Mouse (Mus musculus) intestine, postnatal 0 days (tissue): ENCODE results near the gene St3gal4. TPM values are rescaled to one million over a fixed set of nuclear protein-coding genes. Genes with fewer than 3 reads are reported as not detected.

Experiments used
- ATAC-seq: fragments of 200-750 bp; cut with Nextera tagmentation; 2 replicates; pipeline ENCODE4 v1.8.0; 2017; ENCODE audit warnings: mild to moderate bottlenecking, moderate TSS enrichment, moderate library complexity
- H3K27ac ChIP-seq: fragments of 300-500 bp; sonication (generic); 2 replicates; pipeline ENCODE4 v1.5.1; 2014; ENCODE audit warnings: mild to moderate bottlenecking, low read depth, low read length, moderate library complexity
- H3K27me3 ChIP-seq: fragments of 300-500 bp; sonication (generic); replicated peaks from 2 replicates; pipeline ENCODE4 v1.6.1; 2014; ENCODE audit warnings: low read length, mixed read lengths; ENCODE audit not compliant: control insufficient read depth, insufficient read depth
- H3K36me3 ChIP-seq: fragments of 300-500 bp; sonication (generic); 2 replicates; pipeline ENCODE4 v1.6.1; 2014; ENCODE audit warnings: mild to moderate bottlenecking, moderate library complexity; ENCODE audit not compliant: control insufficient read depth, insufficient read depth
- H3K4me1 ChIP-seq: fragments of 300-500 bp; sonication (generic); replicated peaks from 2 replicates; pipeline ENCODE4 v1.6.1; 2014; ENCODE audit warnings: antibody characterized with exemption, low read length, mixed read lengths; ENCODE audit not compliant: control insufficient read depth, insufficient read depth
- H3K4me2 ChIP-seq: fragments of 300-500 bp; sonication (generic); replicated peaks from 2 replicates; pipeline ENCODE4 v1.6.1; 2014; ENCODE audit warnings: low read depth, mild to moderate bottlenecking, moderate library complexity
- H3K4me3 ChIP-seq: fragments of 300-500 bp; sonication (generic); 2 replicates; pipeline ENCODE4 v1.5.1; 2014; ENCODE audit warnings: low read depth, low read length
- H3K9ac ChIP-seq: fragments of 300-500 bp; sonication (generic); 2 replicates; pipeline ENCODE4 v1.6.1; 2014; ENCODE audit warnings: mild to moderate bottlenecking, low read depth, low read length
- H3K9me3 ChIP-seq: fragments of 300-500 bp; sonication (generic); 2 replicates; pipeline ENCODE4 v1.6.1; 2016; ENCODE audit warnings: mixed run types; ENCODE audit not compliant: control insufficient read depth
- CTCF ChIP-seq: sonication (generic); IDR thresholded peaks from 2 replicates; pipeline ENCODE4 v1.5.1; 2016; ENCODE audit warnings: low read depth, mild to moderate bottlenecking, control low read depth, antibody characterized with exemption, moderate library complexity
- WGBS: fragments of 180-500 bp; shearing (Covaris S2); extraction: QIAGEN DNeasy Blood & Tissue Kit; methylation state at CpG from one replicate; pipeline ENCODE4 v1.1.7; 2014; 5-methylcytosine and 5-hydroxymethylcytosine counted together
- polyA plus RNA-seq: library from polyadenylated mRNA; unstranded; fragments of >200 nt; fragmentation: Nextera tagmentation; extraction: Ambion mirVana; gene quantifications from 2 replicates; pipeline ENCODE4 v1.2.1, GENCODE M21; 2015

Gene St3gal4
- polyA plus RNA-seq, 1 experiment from 2014 or later, result 242 TPM

GRCm38 (mm10) chr9:35123804-35124677 is 5.0 kb upstream of the St3gal4 start:
- no peaks in the 10 kb centered on the region for H3K27me3 ChIP-seq
- no peaks in the 10 kb centered on the region for H3K9me3 ChIP-seq
- no peak for ATAC-seq
- 0 out of 2 replicates have a peak overlapping the region, but pooled peaks have one; percentile 54 for H3K27ac ChIP-seq
- H3K36me3 ChIP-seq, result peaks cover 22% of the 10 kb centered on the region; the same call in 1 of the 2 replicates
- 73% methylated on average over 11 of the region's 11 CpGs for WGBS
- H3K4me1 ChIP-seq, result peaks cover 15% of the 10 kb centered on the region; the same call in 1 of the 2 replicates
- H3K4me2 ChIP-seq, result no peak overlapping the region
- H3K9ac ChIP-seq, result no peak overlapping the region
- H3K4me3 ChIP-seq, result no peak overlapping the region
- no peak for TF ChIP-seq CTCF

GRCm38 (mm10) chr9:35123456-35123803 is 4.4 kb upstream of the St3gal4 start:
- H3K27me3 ChIP-seq, result no peaks in the 10 kb centered on the region
- no peak overlapping the region for H3K9ac ChIP-seq
- no peaks in the 10 kb centered on the region for H3K9me3 ChIP-seq
- H3K27ac ChIP-seq, result 0 out of 2 replicates have a peak overlapping the region, but pooled peaks have one; percentile 54
- no peak overlapping the region for H3K4me3 ChIP-seq
- peaks cover 22% of the 10 kb centered on the region; the same call in 1 of the 2 replicates for H3K36me3 ChIP-seq
- H3K4me1 ChIP-seq, result peaks cover 15% of the 10 kb centered on the region; the same call in 1 of the 2 replicates
- TF ChIP-seq CTCF, result no peak
- no peak for ATAC-seq
- 76% methylated on average over 2 of the region's 2 CpGs for WGBS
- H3K4me2 ChIP-seq, result no peak overlapping the region

- TF ChIP-seq CTCF, result no peak
- Histone ChIP-seq H3K4me2 (no peak overlapping the region), H3K27ac (peak overlapping the region; percentile 21), H3K4me3 (no peak overlapping the region), H3K36me3 (peaks cover 22% of the 10 kb centered on the region; the same call in 1 of the 2 replicates), H3K4me1 (peaks cover 15% of the 10 kb centered on the region), H3K9ac (no peak overlapping the region), H3K9me3 (no peaks in the 10 kb centered on the region), H3K27me3 (no peaks in the 10 kb centered on the region)
- ATAC-seq, result 0 out of 2 replicates have a peak, but pooled peaks have one; percentile 19
- WGBS, result 71% methylated on average over 5 of the region's 5 CpGs
Measured at GRCm38 (mm10) chr9:35122551-35123266, 3.6 kb upstream of the St3gal4 start.

GRCm38 (mm10) chr9:35118563-35118962 is 505 bp downstream of the St3gal4 start:
- peaks cover 12% of the 10 kb centered on the region; the same call in 1 of the 2 replicates for H3K36me3 ChIP-seq
- ATAC-seq, result no peak
- H3K9me3 ChIP-seq, result no peaks in the 10 kb centered on the region
- H3K4me1 ChIP-seq, result peaks cover 15% of the 10 kb centered on the region
- H3K27ac ChIP-seq, result no peak overlapping the region
- no peaks in the 10 kb centered on the region for H3K27me3 ChIP-seq
- H3K4me3 ChIP-seq, result no peak overlapping the region
- WGBS, result 60% methylated on average over 2 of the region's 2 CpGs
- no peak for TF ChIP-seq CTCF
- H3K9ac ChIP-seq, result no peak overlapping the region
- peak overlapping the region; percentile 94; the same call in 1 of the 2 replicates for H3K4me2 ChIP-seq

GRCm38 (mm10) chr9:35117384-35118295 is 1.4 kb downstream of the St3gal4 start:
- Histone ChIP-seq H3K36me3 (peaks cover 16% of the 10 kb centered on the region; the same call in 1 of the 2 replicates), H3K9me3 (no peaks in the 10 kb centered on the region), H3K27me3 (no peaks in the 10 kb centered on the region), H3K4me2 (peak overlapping the region; percentile 94), H3K4me1 (peaks cover 11% of the 10 kb centered on the region), H3K27ac (peak overlapping the region; percentile 85), H3K4me3 (peak overlapping the region; percentile 78), H3K9ac (peak overlapping the region; percentile 72)
- 29% methylated on average over 15 of the region's 15 CpGs for WGBS
- TF ChIP-seq CTCF, result no peak
- ATAC-seq, result no peak
